Mouse (Mus musculus): ENCODE data around the gene Tnfaip1. TPM values are rescaled to one million over a fixed set of nuclear protein-coding genes. Genes with fewer than 3 reads are reported as not detected.

Tnfaip1 gene
- total and polyA plus RNA-seq, 3 experiments, result 19.5 to 44.9 (median 24.6) TPM

GRCm38 (mm10) chr11:78502909-78503650 lies 33.1 kb downstream of the Tnfaip1 start, which contains the start of gene Sebox:
Gene Sebox (plus strand): TSS chr11:78503447.
- no peak within 1 kb of the TSS for H3K4me3 ChIP-seq (replicated peaks in 1 of 3; ENCODE audit: low read depth in 2 of 3, low read length in 2 of 3, poor library complexity in 1 of 3)
- H3K9me3 ChIP-seq (replicated peaks; ENCODE audit: low read length), result no peaks in the 10 kb centered on the region
- H3K27ac ChIP-seq (ENCODE audit: insufficient read depth, low read depth), result no peak within 1 kb of the TSS
- H3K79me2 ChIP-seq (replicated peaks; ENCODE audit: control insufficient read depth, extremely low read depth, insufficient read depth, poor library complexity, severe bottlenecking), result no peaks in the 10 kb centered on the region
- H3K4me2 ChIP-seq (ENCODE audit: insufficient read depth, low read depth, poor library complexity, severe bottlenecking), result no peak within 1 kb of the TSS
- H3K4me1 ChIP-seq (ENCODE audit: control insufficient read depth in 1 of 2, insufficient read depth in 2 of 2), result peaks cover 0 to 3% of the 10 kb centered on the region in 2 experiments; a peak in 1 of 4 replicates
- H3K27me3 ChIP-seq (replicated peaks), result peaks cover 16% of the 10 kb centered on the region
- H3K9ac ChIP-seq (ENCODE audit: insufficient read depth, low read depth), result no peak within 1 kb of the TSS
- DNase-seq (ENCODE audit: extremely low read depth), result no peak
- in situ Hi-C loops (cut with MboI; ENCODE audit: low pct_ligation_motif_present, low pct_unique_long_range_greater_than_20kb, low sequenced_read_pairs), result no loop called here
- peaks cover 25 to 53% of the 10 kb centered on the region in 2 experiments for H3K36me3 ChIP-seq (replicated peaks in 1 of 2; ENCODE audit: control insufficient read depth in 1 of 2, insufficient read depth in 1 of 2, low read length in 1 of 2)
- TF ChIP-seq CHD1 (IDR thresholded peaks at IDR 0.05; ENCODE audit: low read depth, low read length), result no peak
- no peak for TF ChIP-seq ZMIZ1 (IDR thresholded peaks at IDR 0.05; ENCODE audit: low read depth, low read length)
- no peak for TF ChIP-seq PAX5 (IDR thresholded peaks at IDR 0.05; ENCODE audit: low read length)
- TF ChIP-seq UBTF (IDR thresholded peaks at IDR 0.05; ENCODE audit: low read depth, low read length), result no peak
- TF ChIP-seq MYC (IDR thresholded peaks at IDR 0.05; ENCODE audit: low read depth, low read length), result no peak
- no peak for TF ChIP-seq BHLHE40 (IDR thresholded peaks at IDR 0.05; ENCODE audit: low read depth, low read length)
- dilution Hi-C loops (cut with MboI; ENCODE audit: extremely low pct_ligation_motif_present, extremely low pct_unique_long_range_greater_than_20kb, low sequenced_read_pairs), result no loop called here

DNA sequence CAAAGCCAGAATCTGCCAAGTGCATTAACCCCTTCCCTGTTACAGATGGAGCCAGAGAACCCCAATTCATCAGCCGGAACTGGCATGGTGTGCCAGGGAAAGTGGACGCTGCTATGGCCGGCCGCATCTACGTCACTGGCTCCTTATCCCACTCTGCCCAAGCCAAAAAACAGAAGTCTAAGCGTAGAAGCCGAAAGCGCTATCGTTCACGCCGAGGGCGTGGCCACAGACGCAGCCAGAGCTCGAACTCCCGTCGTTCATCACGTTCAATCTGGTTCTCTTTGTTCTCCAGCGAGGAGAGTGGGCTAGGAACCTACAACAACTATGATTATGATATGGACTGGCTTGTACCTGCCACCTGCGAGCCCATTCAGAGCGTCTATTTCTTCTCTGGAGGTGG lies 34.6 kb downstream of the Tnfaip1 start:
- no peak for TF ChIP-seq UBTF (IDR thresholded peaks at IDR 0.05; ENCODE audit: low read depth, low read length)
- TF ChIP-seq PAX5 (IDR thresholded peaks at IDR 0.05; ENCODE audit: low read length), result no peak
- TF ChIP-seq MAZ (IDR thresholded peaks at IDR 0.05; ENCODE audit: low read depth, low read length), result no peak
- TF ChIP-seq MEF2A (IDR thresholded peaks at IDR 0.05; ENCODE audit: borderline replicate concordance, low read depth, low read length), result no peak
- no peak for TF ChIP-seq IRF4 (IDR thresholded peaks at IDR 0.05; ENCODE audit: low read depth, low read length)
- no peak for TF ChIP-seq SIN3A (IDR thresholded peaks at IDR 0.05; ENCODE audit: low read length)
- TF ChIP-seq NELFE (IDR thresholded peaks at IDR 0.05; ENCODE audit: low read depth, low read length), result no peak
- Histone ChIP-seq H3K79me2 (replicated peaks; ENCODE audit: control insufficient read depth, extremely low read depth, insufficient read depth, poor library complexity, severe bottlenecking) (no peaks in the 10 kb centered on the region), H3K9ac (ENCODE audit: insufficient read depth, low read depth) (no peak overlapping the region), H3K36me3 (replicated peaks in 1 of 2; ENCODE audit: control insufficient read depth in 1 of 2, insufficient read depth in 1 of 2, low read length in 1 of 2) (peaks cover 10 to 37% of the 10 kb centered on the region in 2 experiments), H3K4me2 (ENCODE audit: insufficient read depth, low read depth, poor library complexity, severe bottlenecking) (no peak overlapping the region), H3K4me3 (replicated peaks in 1 of 3; ENCODE audit: low read depth in 2 of 3, low read length in 2 of 3, poor library complexity in 1 of 3) (no peak overlapping the region), H3K27me3 (replicated peaks) (peaks cover 22% of the 10 kb centered on the region), H3K4me1 (ENCODE audit: control insufficient read depth in 1 of 2, insufficient read depth in 2 of 2) (peaks cover 5 to 12% of the 10 kb centered on the region in 2 experiments; a peak in 3 of 4 replicates), H3K9me3 (replicated peaks; ENCODE audit: low read length) (no peaks in the 10 kb centered on the region), H3K27ac (ENCODE audit: insufficient read depth, low read depth) (no peak overlapping the region)
- dilution Hi-C loops (cut with MboI; ENCODE audit: extremely low pct_ligation_motif_present, extremely low pct_unique_long_range_greater_than_20kb, low sequenced_read_pairs) (no loop called here), in situ Hi-C loops (cut with MboI; ENCODE audit: low pct_ligation_motif_present, low pct_unique_long_range_greater_than_20kb, low sequenced_read_pairs) (no loop called here)
- no peak for DNase-seq (ENCODE audit: extremely low read depth)
